Mouse (Mus musculus): ENCODE measurements around the gene Rnf214.

DNA sequence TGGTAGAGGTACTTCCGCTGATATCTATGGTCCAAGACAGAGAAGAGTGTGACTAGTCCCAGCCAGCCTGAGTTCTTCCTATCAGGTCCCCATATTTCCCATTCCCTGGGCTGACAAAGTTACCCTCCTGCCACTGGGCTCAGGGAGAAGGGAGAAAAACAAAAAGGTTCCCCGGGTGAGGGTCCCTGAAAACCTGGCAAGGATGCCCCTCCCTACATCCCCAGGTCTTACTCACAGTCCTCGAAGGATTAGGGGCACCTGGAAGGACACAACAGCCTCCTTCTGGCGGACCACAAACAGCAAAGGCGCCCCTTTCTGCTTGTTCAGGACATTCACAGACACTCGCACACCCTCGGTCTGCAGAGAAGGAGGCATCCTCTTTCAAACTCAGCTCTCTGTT is 46.2 kb upstream of the Rnf214 start:
- TF ChIP-seq CTCF (IDR thresholded peaks at IDR 0.05; ENCODE audit: low read depth, low read length) (no peak), POLR2A (IDR thresholded peaks at IDR 0.05; ENCODE audit: insufficient read depth, low read length) (no peak)

Data from ES-Bruce4 (cell line).